Mouse (Mus musculus) lung, adult 2 months (tissue): ENCODE results near the gene Mical3.

ENCODE experiments used
- CTCF ChIP-seq: fragments of 200-500 bp; IDR thresholded peaks from 2 replicates; pipeline ENCODE4 v1.5.1; 2011; ENCODE audit warnings: mild to moderate bottlenecking, low read length, control low read depth; ENCODE audit not compliant: insufficient read depth
- POLR2A ChIP-seq: fragments of 200-500 bp; IDR thresholded peaks from 2 replicates; pipeline ENCODE4 v1.6.1; 2011; ENCODE audit warnings: low read depth, mild to moderate bottlenecking, control low read depth, low read length, borderline replicate concordance; ENCODE audit errors: extremely low read depth

DNA sequence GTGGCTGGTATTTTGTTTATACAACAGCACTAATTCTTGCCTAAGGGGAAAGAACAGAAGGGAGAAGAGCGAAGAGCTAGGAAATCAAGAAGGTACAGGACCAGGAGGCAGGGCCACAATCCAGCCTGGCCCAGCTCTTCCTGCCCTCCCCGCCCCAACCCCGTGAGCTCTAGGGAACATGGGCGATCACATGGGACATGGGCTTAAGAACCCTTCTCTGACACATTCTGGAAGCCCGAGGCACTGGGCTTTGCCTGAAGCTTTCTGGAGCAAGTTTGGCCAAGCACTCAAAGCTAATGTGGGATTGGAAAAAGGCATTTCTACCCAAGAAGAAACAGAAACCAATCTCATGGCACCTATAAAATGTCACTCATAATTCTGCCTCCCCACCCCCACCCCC, 131.7 kb downstream of the Mical3 start:
- TF ChIP-seq CTCF (no peak), POLR2A (no peak)
